Mouse (Mus musculus) gastrocnemius, postnatal 10 days (tissue): ENCODE results near the gene Themis2. TPM values are rescaled to one million over a fixed set of nuclear protein-coding genes. Genes with fewer than 3 reads are reported as not detected.
A peak's percentile ranks its signal among the peaks of the same experiment; 100 is the strongest.
"Not testable (repeated sequence)": the region's sequence is repeated elsewhere in the genome, so short reads cannot be mapped to it uniquely, and the experiment has no call there.

Source experiments
- DNase-seq: peaks from one replicate; pipeline ENCODE4 v3.0.0; 2021; ENCODE audit warnings: mixed read lengths
- total RNA-seq, 2 experiments: library from RNA; stranded (reverse); gene quantifications; 2 replicates each; pipeline ENCODE4 v1.2.3; 2021

The Themis2 gene
- total RNA-seq, 2 experiments from 2014 or later = 1.6 to 2.8 TPM

GRCm38 (mm10) chr4:132799845-132800244, 3.7 kb upstream of the Themis2 start:
- DNase-seq = no peak

GRCm38 (mm10) chr4:132798666-132799065, 2.5 kb upstream of the Themis2 start:
- not testable (repeated sequence) for DNase-seq

- no peak for DNase-seq
Observed at GRCm38 (mm10) chr4:132798028-132798427, 1.8 kb upstream of the Themis2 start.

GRCm38 (mm10) chr4:132797461-132797860, 1.3 kb upstream of the Themis2 start:
- no peak for DNase-seq

- no peak for DNase-seq
Observed at GRCm38 (mm10) chr4:132795171-132795570, 1.0 kb downstream of the Themis2 start.

- no peak for DNase-seq
Observed at GRCm38 (mm10) chr4:132794760-132795159, 1.4 kb downstream of the Themis2 start.

GRCm38 (mm10) chr4:132794028-132794427, 2.2 kb downstream of the Themis2 start:
- DNase-seq = no peak

- not testable (repeated sequence) for DNase-seq
Observed at GRCm38 (mm10) chr4:132793322-132794004, 2.7 kb downstream of the Themis2 start.

- no peak for DNase-seq
Observed at GRCm38 (mm10) chr4:132789731-132790130, 6.5 kb downstream of the Themis2 start.

- DNase-seq = no peak
Observed at GRCm38 (mm10) chr4:132785228-132785627, 11.0 kb downstream of the Themis2 start.

GRCm38 (mm10) chr4:132783732-132784131, 12.5 kb downstream of the Themis2 start:
- no peak for DNase-seq

GRCm38 (mm10) chr4:132780288-132780687, 15.9 kb downstream of the Themis2 start:
- no peak for DNase-seq

GRCm38 (mm10) chr4:132778562-132779201, 17.5 kb downstream of the Themis2 start:
- no peak for DNase-seq

GRCm38 (mm10) chr4:132776764-132777163, 19.4 kb downstream of the Themis2 start:
- peak; percentile 66 for DNase-seq

- DNase-seq = no peak
Observed at GRCm38 (mm10) chr4:132774905-132775304, 21.3 kb downstream of the Themis2 start.

- no peak for DNase-seq
Observed at GRCm38 (mm10) chr4:132771776-132772175, 24.4 kb downstream of the Themis2 start.

GRCm38 (mm10) chr4:132767914-132768876, 28.0 kb downstream of the Themis2 start, which contains the start of gene Rpa2:
TSS of gene Rpa2 (plus strand) at chr4:132768332.
- peak; percentile 98 for DNase-seq

- DNase-seq = not testable (repeated sequence)
Observed at GRCm38 (mm10) chr4:132763125-132763524, 33.1 kb downstream of the Themis2 start.

GRCm38 (mm10) chr4:132762602-132763001, 33.6 kb downstream of the Themis2 start:
- DNase-seq = no peak

- no peak for DNase-seq
Observed at GRCm38 (mm10) chr4:132760296-132760695, 35.9 kb downstream of the Themis2 start.

- no peak for DNase-seq
Observed at GRCm38 (mm10) chr4:132757633-132758351, 38.4 kb downstream of the Themis2 start.

- DNase-seq = peak; percentile 67
Observed at GRCm38 (mm10) chr4:132756974-132757373, 39.2 kb downstream of the Themis2 start, which contains the start of gene Smpdl3b. TSS of gene Smpdl3b (minus strand) at chr4:132757252.
